Mouse (Mus musculus) ovary, postnatal 10 days (tissue): Measurements from ENCODE around the gene Cdrt4.

Experiments used
- DNase-seq: peaks from one replicate; pipeline ENCODE4 v3.0.0; 2022; ENCODE audit warnings: low spot score

Gene Cdrt4

DNA sequence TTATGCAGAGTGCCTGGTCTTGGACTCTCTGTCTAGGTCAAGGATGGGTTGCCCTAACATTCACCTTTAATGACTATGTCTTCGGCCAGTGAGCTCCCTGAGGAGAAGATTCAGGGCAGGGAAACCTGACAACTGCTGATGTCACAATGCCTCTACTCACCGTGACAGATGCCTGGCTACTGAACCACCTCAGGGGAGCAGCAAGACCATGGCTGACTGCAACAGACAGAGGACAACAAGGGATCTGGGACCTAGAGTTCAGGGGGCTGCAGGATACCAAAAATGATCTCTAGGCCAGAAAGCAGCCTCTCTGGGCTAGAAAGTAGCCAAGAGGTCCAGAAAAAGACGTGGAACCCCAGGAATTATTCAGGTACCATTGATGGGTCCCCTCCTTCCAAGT is at the start of gene Cdrt4:
TSS of gene Cdrt4 (plus strand) at position 182 of the 400 bp plus-strand sequence.
- DNase-seq: no peak

DNA sequence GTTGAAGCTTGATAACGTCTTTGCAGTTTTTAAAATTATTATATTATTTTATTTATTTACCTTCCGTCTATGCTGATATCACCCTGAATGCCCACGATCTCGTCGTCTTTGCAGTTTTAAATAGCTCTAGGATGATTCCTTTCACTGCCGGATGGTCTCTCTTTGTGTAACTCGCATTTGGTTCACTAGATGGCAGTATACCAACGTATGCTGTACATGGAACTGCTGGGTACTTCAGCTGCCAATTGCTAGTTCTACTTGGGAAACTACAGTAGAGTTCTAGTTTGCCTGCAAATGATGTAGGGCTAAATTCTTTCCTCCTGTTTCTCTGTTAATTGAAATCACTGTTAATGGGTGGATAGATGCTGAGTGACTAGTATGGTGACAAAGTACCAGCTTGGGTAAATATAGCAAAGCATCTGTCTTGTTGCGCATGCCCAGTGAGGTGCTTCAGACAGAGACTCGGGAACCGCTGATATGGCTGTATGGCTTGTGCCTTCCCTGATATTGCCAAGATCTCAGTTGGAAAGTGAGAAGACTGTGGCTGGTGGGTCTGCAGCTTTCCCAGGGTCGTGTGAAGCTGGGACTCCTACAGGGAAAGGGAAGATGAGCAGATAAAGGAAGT is 49.2 kb upstream of the Cdrt4 start:
- no peak for DNase-seq

DNA sequence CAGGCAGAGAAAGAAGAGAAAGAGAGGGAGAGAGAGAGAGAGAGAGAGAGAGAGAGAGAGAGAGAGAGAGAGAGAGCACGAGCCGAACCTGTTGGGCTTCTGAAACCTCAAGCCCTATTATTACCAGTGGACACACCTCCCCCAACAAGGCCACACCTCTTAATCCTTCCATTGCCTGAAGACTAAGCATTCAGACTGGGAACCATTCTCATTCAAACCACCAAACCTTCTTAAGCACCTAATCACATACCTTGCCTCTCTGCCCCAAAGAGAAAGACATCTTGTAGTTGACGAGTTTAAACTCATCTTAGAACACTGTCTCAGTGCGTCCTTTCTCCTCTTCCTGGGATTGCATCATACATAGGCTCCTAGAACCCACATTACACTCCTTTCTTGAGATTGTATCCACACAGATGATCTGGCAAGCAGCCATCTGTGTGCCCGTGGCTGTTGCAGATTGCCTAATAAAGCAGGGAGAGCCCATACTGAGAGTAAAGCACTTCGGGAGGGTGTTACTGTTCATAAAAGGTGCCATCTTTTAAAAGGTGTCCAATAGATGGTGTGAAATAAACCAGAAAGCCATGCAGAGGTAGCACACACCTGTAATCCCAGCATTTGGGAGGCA is 47.0 kb upstream of the Cdrt4 start:
- DNase-seq: no peak

DNA sequence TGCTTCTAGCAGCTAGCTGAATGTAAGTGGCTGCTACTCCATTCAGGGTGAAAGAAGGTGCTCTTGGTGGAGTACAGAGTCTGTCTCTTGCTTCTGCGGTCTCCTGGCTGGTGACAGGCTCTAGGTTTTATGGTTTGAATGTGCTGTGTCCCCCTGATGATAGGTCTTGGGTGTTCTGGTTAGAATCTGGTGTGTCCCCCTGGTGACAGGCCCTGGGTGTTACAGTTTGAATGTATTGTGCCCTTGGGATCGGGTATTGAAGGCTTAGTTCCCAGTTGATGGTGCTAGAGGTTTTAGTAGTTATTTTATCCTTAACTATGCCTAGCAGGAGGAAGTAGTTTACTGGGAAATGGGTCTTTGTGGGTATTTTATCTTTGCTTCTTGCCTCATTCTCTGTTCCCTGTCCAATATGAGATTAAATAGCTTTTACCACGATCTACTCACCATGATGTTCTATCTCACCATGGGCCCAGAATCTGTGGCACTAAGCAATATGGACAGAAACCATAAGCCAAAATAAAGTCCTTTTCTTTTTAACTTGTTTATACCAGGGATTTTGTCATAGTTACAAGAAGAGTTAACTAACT is 41.2 kb upstream of the Cdrt4 start:
- no peak for DNase-seq

DNA sequence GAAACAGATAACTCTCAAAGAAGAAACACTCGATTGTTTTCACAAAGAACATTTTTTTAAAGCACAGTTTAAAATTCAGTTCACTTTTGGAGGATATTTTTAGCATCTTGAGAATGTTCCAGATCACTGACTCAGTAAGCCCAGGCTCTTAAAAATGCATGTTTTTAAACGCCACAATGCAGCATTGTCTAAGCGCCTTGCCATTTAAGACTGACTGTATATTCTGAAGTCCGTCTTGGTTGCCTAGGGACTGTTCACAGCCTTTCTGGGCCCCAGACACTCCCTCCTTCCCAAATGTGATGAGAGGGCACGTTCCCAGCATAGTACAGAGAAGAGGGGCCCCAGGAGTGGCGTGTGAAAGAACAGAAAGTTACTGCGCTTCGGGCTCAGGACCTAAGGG is 39.6 kb upstream of the Cdrt4 start:
- DNase-seq: no peak

DNA sequence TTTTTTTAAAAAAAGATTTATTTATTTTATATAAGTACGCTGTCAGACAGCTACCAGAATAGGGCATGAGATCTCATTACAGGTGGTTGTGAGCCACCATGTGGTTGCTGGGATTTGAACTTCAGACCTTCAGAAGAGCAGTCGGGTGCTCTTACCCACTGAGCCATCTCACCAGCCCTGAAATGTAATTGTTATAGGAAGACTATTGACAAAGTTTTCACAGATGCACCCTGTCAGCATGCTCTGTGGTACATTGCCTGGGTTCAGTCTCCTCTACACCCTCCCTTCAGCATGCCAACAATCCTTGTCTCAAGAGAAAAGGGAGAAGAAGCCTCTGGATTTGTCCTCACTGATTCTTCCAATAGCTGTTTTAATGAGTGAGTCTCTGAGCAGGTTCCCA is 37.9 kb upstream of the Cdrt4 start:
- no peak for DNase-seq

DNA sequence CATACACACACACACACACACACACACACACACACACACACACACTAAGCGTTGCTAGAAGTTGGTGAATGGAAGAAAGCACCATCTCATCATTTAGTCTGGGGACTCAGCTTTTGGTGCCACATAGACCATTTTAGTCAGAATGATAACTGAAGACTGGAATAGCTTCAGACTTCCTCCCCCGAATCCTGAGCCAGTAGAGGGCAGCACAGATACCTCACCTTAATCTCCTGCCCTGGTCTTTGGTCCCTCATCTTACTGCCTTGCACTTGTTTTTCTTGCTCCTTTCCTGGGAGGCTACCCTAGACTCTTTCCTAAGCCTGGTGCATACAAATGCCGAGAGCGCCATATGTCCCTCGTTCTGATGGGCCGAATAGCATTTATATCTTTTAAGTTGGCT is 36.5 kb upstream of the Cdrt4 start:
- no peak for DNase-seq

DNA sequence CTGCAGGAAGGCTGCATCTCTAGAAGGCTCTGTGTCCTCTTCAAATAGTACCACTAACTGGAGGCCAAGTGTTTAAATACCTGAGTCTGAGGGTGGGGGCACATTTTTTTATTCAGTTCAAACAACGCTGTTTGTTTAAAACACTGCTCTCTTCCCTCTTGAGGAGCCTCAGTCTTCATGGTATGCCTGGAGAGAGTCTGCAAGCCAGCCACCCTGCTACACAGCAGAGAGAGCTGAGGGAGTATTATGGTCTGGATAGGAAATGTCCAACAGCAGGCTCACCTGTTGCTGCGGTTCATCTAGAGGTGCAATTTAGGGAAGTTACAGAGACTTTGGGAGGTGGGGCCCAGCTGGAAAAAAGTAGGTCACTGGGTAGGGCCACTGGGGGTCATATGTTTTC is 35.5 kb upstream of the Cdrt4 start:
- no peak for DNase-seq

DNA sequence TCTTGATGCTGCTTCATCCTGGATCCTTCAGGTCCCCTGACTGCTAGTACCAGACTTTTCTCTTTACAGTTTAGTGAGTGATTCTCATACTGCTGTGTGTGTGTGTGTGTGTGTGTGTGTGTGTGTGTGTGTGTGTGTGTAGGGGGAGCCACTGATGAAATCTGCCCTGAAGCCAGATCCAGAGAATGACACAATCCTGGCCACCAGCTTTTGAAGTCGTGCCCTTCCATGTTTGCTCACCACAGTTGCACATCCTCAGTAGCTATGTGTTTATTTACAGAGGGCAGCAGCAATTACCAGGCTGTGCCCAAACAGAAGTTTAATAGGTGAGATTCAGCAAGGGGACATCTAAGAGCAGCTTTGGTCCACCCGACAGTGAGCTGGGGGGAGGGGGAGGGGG is 34.2 kb upstream of the Cdrt4 start:
- DNase-seq: no peak

DNA sequence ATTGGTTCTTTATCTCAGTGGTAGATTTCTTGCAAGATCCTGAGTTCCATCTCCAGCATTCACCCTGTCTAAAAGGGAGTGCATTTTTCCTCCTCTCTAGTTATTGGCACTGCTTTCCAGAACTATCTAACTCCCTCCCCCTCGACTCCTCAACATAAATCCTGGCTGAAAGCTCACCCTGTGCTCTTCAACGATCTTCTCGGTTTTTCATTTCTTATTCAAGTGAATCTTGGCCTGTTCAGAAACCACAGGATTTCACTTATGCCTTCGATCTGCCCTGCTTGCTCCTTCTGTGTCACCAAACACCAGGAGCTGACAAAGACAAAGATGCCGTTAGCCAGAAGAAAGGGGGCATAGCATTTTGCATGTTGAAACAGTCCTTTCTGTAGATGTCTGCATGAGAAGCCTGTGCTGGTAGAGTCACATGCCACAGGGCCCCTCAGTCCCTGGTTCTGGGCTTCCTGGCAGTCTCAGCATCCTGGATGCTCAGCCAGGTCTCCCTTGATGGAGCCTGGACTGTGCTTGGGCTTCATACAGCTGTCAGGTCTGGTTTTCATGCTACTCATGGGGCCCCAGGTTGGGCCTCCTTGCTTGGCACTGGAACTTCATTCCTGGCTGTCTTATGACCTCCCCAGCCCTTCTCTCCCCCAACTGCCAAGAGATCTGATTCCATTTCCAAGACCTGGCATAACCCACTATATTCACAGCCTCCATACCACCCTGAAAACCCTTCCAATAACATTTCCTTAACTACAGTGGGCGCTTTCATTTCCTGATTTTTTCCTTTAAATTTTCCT is 30.8 kb upstream of the Cdrt4 start:
- DNase-seq: no peak

DNA sequence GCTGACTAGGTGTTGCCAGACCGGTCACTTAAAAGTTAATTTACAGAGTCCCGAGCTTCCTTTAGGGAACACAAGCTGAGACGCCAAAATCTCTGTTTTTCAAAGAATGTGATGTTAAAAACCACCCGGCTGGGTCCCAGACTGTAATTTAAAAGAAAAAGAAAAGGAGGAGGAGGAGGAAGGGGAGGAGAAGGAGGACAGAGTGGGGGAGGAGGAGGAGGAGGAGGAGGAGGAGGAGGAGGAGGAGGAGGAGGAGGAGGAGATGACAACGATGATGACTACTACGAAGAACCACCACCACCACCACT is 30.3 kb upstream of the Cdrt4 start:
- DNase-seq: no peak

DNA sequence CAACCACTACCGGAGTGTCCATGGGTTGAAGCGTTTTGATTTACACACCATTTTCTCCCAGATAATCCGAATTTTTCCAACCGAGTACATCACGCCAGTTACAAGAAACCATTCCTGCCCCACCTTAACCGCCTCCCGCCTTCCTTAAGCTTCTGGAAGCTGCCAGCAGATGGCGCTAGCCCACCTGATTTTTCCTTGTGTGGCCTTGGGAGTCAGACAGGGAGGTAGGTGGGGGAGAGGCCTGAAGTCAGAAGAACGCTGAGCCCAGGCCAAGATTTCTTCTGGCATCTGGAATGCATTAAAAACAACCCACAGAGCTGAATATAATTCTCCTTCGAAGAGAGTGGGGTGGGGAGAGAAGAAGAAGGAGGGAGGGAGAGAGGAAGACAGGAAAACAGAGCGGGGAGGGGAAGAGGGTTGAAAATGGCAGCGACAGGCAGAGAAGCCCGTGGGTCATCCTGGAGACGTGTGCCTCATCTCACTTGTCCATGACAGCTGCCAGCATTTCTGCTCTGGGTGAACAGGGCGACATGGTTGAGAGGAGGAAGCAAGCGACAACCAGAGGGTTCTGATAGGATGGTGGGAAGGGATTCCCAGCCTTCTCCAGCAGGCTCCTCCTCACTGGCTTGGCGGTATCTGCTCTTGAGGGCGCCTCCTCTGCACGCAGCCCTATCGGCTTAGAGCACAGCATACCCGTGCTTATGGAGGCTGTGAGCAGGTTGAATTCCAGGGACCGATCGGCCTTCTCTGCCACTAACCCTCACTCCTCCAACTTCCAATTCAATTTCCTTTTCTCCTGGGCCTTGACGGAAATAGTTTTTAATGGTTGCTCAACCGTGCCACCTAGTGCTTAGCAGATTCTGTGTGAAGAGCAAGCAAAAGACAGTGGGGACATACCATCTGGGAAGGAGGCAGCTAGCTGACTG is 29.7 kb upstream of the Cdrt4 start:
- DNase-seq: peak; percentile 95

DNA sequence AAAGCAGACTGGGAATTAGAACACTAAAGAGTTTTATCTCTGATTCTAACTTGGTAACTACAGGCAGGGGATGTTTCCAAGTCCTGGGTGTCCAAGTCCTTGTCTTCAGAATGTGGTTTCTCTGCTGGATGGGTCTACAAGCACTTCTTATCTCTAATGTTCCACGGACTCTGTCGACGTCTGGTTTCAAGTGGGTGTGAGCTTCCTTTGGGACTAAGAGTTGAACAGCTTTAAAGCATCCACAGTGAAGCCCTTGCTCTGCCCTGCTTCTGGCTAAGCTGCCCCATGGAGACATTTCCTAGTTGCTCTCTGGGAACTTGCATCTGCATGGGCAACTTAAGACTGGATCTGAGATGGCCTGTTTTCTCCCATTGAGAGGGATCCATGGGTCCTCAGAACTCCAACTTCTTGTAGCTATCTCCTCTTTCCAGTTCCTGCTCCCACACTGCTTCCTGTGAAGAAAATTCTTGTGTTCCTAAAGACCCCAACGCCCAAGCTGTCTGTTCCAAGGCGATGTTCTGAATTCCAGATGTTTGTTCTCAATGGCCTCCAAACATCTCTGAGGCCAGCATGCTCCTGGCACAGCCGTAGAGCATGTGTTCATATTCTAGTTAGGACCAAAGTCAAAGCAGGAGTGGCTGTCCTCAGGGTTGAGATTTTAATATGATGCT is 26.8 kb upstream of the Cdrt4 start:
- no peak for DNase-seq

DNA sequence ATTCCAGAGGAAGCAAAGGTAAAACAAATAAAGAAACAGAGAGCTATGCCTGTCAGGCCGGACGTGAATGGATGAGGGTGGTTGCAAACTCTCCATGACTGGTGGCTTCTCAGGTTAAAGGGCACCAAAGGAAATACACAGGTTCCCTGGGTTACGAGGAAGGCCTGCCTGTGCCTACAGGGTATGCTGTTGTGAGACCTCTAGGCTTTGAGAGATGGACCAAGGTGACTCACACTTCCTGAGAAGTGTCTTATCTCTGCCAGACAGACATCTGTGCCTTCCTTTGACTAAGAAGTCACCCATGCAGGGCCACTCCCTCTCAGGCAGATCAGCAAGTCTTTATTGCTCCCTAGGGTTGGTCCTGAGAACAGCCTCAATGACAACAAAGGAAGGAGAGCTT is 21.2 kb upstream of the Cdrt4 start:
- DNase-seq: no peak

DNA sequence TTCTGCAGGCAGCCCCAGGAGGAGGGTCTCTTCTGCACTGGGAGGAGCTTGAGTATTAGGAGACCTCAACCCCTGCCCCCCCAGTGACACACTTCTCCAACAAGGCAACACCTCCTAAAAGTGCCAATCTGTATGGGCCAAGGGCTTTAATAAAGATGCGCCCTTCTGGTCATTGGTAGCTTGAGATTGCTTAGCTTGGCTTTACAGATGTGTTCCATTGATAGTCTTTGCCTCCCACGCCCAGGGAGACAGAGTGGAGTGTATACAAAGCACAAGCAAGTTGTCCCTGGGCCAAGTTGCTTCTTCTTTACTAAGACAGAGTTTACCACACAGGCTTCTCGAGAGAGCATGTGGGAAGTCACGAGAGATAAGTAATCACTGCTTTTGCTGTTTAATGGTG is 20.4 kb upstream of the Cdrt4 start:
- no peak for DNase-seq

DNA sequence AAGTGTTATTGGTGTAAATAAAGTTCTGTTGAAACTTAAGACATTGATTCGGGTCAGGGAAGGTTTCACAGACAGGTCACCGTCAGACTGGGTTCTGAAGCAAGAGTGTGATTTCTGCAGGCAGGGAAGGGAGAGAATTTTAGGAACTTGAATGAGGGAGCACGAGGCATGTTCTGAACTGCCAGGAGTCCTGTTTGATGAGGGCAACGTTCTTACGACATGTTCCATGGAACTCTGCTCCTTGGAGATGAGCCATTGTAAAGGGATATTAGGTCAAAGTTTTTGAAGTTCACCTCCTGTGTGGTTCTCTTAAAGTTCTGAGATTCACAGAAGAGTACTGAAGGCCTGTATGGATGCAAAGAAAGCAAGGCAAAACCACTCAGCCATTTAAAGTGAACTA is 19.9 kb upstream of the Cdrt4 start:
- DNase-seq: no peak

DNA sequence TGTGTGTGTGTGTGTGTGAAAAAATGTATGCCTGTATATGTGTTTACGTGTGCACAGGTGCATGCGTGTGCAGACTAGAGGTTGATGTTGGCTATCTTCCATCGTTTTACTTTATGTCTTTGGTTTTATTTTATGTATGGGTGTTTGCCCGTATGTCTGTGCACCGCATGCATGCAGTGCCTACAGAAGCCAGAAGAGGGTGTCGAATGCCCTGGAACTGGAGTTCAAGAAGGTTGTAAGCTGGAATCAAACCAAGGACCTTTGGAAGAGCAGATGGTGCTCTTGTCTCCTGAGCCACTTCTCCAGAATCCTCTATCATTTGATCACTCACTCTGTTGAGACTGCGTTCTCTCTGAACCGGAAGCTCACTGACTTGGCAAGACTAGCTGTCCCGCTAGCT is 17.9 kb upstream of the Cdrt4 start:
- DNase-seq: no peak

DNA sequence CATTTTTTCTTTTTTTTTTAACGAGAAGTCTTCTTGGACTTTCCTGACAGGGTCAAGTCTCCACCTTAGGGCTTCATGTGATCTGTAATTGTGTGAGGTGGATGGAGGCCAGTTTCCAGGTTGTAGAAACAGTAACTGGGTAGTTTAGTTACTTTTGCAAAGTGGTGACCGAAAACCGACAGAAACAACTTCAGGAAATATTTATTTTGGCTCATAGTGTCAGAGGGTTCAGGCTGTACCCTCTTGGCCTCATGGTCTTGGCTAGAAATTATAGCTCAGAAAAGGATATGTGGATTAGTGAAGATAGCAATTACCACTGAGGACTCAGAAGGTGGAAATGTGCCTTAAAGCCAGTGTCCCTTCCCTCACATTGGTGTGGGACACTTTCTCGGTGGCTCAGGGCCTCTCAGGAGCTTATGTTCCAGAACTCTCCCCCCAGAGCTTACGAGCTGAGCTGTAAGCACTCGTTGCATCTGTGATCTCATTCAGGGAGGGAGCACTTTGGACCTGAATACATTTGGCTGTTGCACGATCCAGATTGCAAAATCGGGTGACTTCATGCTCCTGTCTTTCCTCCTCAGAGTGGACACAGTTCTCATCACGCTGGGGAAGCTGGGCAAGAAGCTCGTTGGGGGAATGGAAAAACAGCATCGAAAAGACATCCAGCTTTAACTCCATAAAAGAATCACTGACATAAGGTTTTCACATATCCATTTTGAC is 16.0 kb upstream of the Cdrt4 start:
- DNase-seq: no peak

DNA sequence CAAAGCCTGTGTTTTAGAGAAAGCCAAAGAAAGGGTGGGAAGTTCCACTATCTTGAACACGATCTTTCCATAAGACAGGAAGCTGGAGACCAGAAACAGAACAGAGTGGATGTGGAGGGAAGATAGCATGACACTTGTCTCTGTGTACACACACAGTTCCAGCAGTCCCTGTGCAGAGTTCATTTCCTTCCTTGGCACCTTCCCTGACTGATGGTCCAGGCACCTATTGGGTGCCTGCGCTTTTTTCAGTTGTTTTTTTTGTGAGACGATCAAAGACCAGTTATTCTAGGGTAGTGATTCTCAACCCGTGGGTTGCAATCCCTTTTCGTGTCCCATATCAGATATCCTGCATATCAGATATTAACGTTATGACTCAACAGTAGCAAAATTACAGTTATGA is 13.0 kb upstream of the Cdrt4 start:
- no peak for DNase-seq

DNA sequence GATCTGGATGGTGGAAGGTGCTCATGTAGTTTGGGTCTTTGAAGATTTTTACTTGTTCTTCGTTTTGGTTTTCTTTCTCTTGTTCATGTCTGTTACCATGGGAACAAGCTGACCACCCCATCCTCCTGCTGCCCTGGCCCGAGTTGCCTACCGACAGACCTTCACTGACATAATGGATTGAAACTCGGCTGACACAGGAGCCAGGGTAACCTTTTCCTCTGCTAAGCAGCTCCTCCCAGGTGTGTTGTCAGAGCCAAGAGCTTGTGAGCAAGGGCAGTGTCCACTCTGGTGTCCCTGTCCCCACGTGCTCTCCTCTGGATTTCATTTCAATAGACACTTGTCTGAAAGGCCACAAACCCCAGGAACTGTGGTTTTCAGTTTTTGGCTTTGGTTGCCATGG is 12.1 kb upstream of the Cdrt4 start:
- no peak for DNase-seq

DNA sequence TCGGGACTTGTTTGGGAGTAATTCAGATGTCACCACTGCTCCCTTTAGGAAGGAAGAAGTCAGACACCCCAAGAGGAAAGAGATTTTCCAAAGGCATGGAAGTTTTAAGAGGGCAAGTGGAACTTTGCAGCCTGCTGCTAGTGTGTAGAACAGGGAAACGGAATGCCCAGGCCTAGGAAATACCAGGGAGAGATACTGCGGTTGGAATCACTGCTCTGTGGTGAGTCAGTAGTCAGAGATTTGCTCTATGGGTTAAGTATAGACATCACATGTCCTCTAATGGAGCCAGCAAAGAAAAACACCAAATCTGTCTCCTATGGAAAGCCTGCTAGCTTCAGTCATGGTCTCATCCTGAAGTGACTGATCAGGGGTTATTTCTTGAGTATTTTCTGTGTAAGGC is 10.8 kb upstream of the Cdrt4 start:
- DNase-seq: no peak
